Mouse (Mus musculus) adrenal gland, adult 2 months (tissue): ENCODE results near the gene Dmtf1. TPM values are rescaled to one million over a fixed set of nuclear protein-coding genes. Genes with fewer than 3 reads are reported as not detected.
A peak's percentile ranks its signal among the peaks of the same experiment; 100 is the strongest.

Experiments used
- DNase-seq: peaks from one replicate; pipeline ENCODE4 v3.0.0; 2021
- polyA plus RNA-seq: library from polyadenylated mRNA; depleted of rRNA; stranded (reverse); fragments of >200 nt; gene quantifications from 2 replicates; pipeline ENCODE4 v1.2.3, GENCODE M21; 2012
- total RNA-seq, 2 experiments: library from RNA; stranded (reverse); gene quantifications; 2 replicates each; pipeline ENCODE4 v1.2.3; 2021

Gene Dmtf1
- total and polyA plus RNA-seq, 3 experiments: 3.3 to 31.9 (median 25.7) TPM

DNA sequence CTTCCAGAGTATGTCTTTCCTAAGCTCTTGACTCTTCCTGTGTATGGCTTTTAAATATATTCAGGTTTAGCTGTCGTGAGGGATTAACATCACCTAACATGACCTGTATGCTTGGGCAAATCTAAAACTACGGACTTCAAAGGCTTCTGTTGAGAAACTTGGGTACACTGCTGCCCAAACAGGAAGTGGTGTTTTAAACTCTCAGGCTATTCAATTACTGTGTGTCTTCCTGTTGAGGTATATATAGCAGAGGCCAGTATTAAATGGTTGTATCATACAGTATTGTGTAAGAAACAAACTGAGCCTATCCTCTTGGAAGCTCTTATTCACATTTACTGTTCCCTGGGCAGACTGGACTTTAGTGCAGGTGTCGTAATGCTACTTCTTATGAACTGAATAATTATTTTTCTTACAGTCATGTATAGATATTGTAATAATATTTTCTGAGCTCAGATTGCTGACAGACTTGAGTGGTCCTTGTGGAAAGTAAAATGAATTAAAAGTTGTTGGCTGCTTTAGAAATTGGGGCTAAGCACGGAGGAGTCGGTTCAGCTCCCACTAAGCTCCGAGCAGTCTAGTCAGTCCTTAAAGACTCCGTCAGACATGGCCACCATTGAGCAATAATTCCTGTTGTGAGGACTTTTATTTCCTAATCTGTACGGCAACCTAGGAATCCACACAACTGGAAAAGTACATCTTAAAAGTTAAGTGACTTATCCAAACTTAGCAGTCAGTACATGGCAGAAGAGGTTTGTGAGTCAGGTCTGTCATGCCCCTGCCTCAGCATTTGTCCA is 54.1 kb downstream of the Dmtf1 start:
- no peak for DNase-seq

DNA sequence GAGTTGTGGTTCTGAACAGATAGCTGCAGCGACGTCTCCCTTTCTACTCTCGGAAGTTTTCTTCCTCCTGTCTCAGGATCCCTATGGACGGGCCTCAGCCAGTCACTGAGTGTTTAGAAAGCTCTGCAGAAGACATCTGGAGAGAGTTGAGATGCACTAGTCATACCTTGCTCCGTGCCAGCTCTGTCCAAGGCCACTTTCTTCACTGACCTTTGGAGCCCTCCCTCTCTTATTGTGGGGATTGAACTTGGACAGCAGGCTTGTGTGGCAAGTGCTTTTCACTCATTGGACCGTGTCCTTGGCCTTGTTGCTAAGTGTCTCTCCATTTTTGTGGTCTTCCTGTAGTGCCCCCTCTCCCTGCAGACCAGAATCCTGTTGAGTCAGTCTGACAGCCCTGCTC is 54.8 kb downstream of the Dmtf1 start:
- DNase-seq: peak; percentile 83

DNA sequence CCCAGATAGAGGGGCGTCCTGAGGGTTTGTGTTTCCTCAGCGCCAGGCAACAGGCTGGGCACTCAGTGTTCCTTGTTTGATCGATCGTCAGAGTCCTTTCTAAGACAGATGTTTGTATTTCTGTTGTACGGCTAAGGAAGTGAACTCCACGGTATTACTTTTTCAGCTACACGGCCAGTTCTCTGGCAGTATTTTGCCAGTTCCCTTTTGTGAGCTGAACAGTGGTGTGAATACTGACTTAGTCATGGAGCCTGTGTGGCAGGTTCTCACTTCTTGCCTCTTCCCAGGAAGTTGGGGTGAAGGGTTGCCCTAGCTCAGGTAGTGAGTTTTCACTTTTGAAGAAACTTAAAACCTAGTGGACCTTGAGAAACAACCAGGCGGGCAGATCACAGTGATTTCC is 57.6 kb downstream of the Dmtf1 start:
- no peak for DNase-seq

DNA sequence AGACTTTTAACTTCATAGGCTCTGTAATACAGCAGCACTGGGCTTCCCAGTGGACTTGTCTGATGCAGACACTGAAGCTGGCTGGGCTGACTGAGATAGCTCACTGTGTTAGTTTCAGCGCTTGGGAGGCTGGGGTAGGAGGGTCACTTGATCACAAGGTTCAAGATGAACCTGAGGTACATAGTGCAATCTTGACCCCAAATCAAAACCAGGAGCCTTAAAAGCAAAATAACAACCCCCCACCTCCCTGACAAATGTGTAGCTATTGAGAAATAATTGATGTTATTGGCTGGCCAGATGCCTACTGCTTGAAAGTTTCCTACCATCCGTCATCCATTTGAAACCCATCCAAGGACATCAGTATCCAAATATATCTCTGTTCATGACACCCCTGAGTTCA is 58.9 kb downstream of the Dmtf1 start:
- DNase-seq: peak; percentile 59

DNA sequence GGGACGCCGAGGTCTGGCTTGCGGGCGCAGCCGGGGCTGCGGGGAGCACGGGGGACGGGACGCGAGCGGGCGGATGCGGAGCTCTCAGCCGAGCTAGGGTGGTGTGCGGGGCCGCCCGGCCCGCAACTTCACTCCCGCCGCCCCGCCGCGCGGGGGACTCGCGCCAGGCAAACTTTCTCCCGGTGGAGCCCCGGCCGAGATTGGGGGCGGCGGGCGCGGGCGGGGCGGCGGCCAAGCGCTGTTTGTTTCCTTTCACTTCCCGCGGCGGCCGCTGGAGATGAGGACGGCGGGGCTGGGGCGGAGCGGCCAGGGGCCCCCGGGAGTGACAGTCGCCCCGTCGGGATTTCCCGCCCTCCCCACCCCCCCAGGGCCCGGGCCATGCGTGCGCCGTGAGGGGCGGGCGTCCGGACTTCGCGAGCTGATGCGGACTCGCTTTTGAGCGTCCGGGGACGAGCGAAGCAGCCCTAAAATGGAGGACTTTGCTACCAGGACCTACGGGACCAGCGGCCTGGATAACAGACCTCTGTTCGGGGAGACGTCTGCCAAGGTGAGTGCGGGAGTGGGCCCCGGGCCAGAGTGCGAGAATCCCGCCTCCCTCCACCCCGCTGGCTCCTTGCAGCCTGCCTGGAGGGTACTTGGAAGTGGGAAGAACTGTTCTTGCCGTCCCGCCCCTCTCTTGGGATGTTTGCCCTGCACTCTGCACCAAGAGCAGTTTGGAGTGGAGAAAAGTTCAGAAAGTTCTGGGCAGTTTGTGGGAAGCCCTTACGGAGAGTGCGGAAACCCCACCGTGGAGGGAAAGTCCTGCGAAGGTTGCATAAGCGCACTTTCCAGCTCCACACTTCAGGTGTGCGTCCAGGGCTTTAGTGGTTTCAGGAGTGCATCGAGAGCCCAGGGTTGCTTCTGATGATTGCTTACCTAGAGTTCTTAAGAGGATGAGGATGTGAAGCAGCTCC is 60.5 kb downstream of the Dmtf1 start:
- peak; percentile 76 for DNase-seq

DNA sequence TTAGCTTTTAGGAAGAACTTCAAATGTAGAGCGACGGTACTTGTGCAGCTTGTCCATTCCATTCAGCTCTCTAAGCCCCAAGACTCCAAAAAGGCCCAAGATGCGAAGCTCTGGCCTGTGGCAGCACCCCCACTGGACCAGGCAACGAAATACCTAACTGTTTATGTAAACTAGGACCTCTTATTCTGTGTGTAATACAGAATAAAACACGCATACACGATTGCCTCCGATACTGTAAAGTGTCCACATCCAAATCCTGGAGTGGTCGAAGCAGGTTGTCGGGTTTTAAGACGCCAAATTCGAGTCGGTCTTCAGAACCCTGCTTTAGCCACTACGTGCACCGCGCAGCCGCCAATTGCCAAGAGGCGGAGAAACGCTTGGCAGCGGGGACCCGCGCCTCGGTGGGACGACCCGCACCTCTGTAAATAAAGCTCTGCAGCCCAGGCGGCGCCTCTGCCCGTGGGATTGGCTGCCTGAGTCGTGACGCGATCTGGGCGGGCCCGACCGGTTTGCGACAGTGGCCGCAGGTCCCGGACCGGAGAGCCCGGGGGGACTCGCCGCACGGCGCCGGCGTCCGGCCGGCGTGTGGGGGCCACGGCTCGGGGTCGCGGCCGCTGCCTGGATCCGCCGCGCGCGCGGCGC is 61.2 kb downstream of the Dmtf1 start, which contains the start of gene Tmem243:
Gene Tmem243, plus strand, starts transcription at position 462 of the 642 bp plus-strand sequence.
- DNase-seq: peak; percentile 97

DNA sequence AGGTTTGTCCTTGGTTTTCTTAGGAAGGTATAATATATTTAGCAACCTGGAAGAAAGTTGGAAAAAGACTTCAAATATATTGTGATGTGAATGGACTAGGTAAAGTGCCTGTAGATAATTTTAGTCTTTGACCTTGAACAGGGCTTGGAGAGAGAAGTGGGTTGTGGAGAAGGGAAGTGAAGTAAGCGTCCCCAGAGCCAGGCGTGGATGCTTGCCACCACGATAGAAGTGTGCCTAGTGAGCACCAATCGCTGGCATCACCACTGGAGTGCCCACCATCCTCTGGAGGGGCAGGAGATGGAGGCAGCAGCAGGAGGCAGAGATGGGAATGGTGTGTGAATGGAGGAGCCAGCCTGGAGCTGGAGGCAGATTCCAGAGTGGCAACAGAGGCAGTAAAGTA is 68.1 kb downstream of the Dmtf1 start:
- DNase-seq: no peak

DNA sequence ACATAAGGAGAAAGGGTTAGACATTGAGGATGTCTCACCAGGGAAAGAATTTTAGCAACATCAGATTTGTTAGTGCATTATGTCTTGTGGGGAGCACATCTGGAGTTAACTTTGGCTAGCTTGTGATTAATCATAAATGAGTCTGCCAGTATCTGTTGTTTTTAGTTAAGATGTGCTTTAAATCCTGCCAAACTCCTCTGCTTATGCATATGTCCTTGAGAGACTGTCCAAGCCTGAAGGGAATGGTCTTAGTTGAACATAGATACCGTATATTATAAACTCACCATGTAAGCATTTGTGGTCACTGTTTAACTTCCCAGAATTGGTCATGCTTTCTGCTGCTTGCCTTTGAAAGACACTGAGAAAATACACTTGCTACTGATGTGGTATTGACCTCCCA is 68.9 kb downstream of the Dmtf1 start:
- DNase-seq: no peak

DNA sequence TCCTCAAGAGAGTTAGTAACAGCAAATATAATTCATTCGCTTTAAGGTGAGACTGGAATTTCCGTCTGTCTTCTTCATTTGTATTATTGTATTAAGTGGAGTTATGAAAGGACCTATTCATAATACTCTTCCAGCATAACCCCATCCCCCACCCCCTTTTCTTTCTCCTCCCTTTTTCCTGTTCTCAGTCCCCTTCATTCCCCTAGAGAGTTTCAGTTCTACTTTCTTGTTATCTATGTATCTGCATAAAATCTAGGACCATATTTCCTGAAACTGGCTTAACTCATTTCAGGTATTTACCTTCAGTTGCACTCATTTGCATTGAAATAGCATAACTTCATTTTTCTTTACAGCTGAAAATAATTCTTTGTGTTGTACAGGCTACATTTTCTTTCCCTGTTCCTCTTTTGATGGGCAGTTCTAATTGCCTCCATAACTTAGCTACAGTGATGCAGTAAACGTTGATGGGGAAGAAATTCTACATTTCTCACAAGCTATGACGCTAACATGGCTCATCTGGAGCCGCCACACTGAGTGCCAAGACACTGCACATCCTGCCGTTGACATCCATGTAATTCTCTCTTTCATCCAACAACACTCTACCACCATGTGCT is 71.0 kb downstream of the Dmtf1 start:
- DNase-seq: no peak

DNA sequence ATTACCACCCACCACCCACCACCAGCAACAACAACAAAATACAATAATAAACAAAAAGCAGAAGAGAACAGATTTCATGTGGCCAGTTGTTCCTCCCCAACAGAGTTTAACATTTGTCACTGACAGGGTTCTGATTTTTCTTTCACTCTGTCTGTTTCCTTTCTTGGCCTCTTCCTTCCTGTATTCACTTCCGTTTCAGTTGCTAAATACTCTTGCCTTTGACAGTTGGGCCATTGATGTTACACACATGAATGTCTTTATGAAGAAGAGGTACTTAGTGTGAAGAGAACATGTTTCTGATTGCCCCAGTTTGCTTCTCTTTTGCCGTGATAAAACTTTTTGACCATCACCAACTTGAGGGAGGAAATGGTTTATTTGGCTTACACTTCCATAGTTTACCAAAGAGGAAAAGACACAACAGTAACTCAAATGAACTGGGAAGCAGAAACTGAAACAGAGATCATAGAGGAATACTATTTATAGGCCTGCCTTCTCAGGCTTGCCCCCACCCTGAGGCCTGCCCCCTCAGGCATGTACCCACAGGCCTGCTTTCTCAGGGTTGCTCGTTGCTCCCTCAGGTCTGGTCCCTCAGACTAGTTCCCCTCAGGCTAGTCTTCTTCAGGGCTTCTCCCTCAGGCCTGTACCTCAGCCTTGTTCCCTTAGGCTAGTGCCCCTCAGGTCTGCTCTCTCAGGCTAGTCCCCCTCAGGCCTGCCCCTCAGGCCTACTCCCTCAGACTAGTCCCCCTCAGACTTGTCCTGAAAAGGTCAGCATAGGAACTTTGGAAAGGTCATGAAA is 74.5 kb downstream of the Dmtf1 start:
- no peak for DNase-seq

DNA sequence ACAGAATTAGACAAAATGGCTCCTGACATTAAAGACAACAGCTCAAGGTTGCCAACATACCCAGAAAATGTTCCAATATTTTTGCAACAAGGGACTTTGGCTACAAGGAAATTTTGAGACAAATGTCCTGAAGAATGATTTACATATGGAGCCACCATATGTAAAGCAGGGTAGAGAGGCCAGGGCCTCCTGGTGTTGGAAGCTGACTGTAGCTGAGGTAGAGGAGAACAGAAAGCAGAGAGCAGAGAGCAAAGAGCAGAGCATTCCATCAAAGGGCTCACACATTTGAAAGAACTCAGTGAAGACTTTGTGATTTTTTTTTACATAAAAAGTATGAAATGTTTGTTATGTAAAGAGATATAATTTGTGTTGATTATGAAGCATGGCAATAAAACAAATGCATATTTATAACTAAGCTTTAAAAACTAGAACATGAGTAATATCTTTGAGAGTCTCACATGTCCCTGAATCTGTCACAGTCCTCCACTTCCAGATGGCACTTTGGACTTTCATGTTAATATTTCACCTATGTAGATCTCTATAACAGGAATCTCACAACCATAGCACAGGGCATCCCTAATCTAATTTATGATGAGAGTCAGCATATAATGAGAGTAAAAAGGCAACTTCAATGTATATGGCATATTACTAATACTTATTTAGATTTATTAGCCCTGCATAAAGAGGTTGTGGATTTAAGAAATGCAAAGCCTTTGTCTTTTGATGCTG is 81.6 kb downstream of the Dmtf1 start:
- DNase-seq: no peak

DNA sequence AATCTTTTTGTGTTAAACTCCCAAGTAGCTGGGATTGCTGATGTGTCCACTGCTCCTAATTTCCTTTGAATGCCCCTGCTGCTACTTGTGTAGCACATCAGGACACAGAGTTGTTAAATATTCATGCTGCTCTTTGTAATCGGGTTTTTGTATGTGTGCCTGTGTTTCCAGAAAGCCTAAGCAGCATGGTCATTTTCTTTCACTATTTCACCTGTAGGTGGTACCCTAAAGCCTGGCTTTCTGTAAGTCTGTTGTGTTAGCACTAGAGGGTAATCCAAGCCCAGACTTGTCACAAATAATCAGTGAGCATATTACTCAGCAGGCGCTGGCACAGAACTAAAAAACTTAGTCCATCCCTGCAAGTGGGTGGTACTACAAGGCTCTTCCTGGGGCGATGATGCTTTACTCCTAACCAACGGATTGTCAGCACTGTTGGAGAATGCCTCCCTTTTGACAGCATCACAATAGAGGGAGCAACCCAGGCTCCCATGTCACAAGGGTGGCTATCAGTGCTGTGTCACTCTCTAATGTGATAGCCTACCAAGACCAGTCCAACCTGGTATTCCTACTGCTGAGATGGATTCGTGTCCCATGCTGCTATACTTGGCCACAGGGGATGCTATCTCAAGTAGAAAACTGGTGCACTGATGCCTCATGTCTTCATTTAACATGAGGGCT is 88.3 kb downstream of the Dmtf1 start:
- DNase-seq: peak; percentile 58

DNA sequence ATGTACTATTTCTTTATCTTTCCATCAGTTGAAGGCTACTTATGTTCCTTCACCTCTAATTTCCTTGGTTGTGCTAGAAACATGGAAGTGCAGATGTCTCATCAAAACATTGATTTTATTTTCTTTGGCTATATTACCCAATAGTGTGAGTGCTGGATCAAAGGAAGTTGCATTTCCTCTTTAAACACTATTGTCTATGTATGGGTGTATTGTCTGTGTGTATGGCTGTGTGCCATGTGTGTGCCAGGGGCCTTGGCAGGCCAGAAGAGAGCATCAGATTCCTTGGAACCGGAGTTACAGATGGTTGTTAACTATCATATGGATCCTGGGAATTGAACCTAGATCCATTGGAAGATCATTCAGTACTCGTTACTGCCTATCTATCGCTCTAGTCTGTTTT is 90.2 kb downstream of the Dmtf1 start:
- DNase-seq: no peak

DNA sequence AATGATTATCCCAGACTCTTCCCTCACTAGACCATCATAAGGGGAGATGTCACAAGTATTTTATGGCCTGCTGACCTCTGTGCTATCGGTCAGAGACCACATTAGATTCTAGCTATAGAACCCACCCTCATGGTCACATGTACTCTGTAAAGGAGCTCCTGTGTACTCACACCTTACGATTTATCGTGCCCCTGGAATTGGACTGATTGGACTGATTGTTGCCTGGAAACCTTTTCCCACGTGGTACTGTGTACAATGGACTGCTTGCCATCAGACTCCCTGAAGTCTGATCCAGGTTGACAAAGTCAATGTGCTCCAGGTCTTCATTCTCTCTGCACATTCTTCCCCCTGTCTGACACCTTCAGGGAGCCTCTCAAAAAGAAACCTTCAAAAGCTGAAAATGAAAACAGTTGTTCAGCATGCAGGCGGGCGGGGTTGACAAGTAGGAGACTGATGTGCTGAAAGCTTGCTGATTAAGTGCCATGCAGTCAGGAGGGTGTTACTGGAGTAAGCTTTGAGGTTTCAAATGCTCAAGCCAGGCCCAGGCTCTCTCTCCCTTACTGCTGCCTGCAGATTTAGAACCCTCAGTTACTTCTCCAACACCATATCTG is 91.9 kb downstream of the Dmtf1 start:
- DNase-seq: no peak

DNA sequence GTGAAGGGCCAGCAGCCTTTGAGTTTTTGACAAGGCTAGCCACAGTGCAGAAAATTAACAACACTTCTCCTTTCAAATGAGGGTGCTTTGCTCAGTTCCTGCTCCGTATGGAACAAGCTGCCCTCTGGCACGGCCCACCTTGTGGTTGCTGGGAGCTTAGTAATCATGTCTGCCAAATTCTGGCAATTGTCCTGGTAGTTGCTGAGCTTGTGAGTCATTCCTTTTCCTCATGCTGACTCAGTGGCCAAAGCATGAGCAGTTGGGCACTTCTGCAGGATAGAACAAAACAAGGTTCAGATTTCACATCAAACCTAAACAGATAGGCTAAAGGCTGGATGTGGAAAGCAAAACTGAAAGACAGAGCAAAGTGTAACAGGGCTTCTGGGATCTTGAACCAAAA is 92.7 kb downstream of the Dmtf1 start:
- peak; percentile 86 for DNase-seq
